Mouse (Mus musculus): ENCODE measurements around the gene Cox6a1. TPM values are rescaled to one million over a fixed set of nuclear protein-coding genes. Genes with fewer than 3 reads are reported as not detected.
"Not testable (repeated sequence)": the region's sequence is repeated elsewhere in the genome, so short reads cannot be mapped to it uniquely, and the experiment has no call there.

Gene Cox6a1
- polyA plus RNA-seq, 1 experiment from 2014 or later = 734 TPM

GRCm38 (mm10) chr5:115317645-115318328 is 31.0 kb downstream of the Cox6a1 start:
- Histone ChIP-seq H3K36me3 (ENCODE audit: control insufficient read depth, insufficient read depth, low read length) (no peaks in the 10 kb centered on the region), H3K9ac (ENCODE audit: low read length) (no peak overlapping the region), H3K9me3 (ENCODE audit: control insufficient read depth, low read length) (no peaks in the 10 kb centered on the region), H3K27me3 (ENCODE audit: control insufficient read depth, insufficient read depth, low read length) (no peaks in the 10 kb centered on the region), H3K27ac (replicated peaks; ENCODE audit: low read depth, low read length) (peak overlapping the region; percentile 94), H3K4me3 (ENCODE audit: low read depth, low read length) (no peak overlapping the region), H3K4me2 (ENCODE audit: low read depth, severe bottlenecking) (peak overlapping the region; percentile 25; the same call in 1 of the 2 replicates), H3K4me1 (ENCODE audit: control insufficient read depth, insufficient read depth, low read length) (peaks cover 34% of the 10 kb centered on the region)
- WGBS = under 1% methylated on average over 10 of the region's 10 CpGs
- DNase-seq (ENCODE audit: low spot score) (peak; percentile 78), ATAC-seq (ENCODE audit: insufficient number of reproducible peaks, low FRiP score, low TSS enrichment, low read depth) (peak; percentile 76)

GRCm38 (mm10) chr5:115316968-115317644 is 31.7 kb downstream of the Cox6a1 start:
- peak overlapping the region; percentile 94 for H3K27ac ChIP-seq (replicated peaks; ENCODE audit: low read depth, low read length)
- H3K4me1 ChIP-seq (ENCODE audit: control insufficient read depth, insufficient read depth, low read length) = peaks cover 34% of the 10 kb centered on the region
- ATAC-seq (ENCODE audit: insufficient number of reproducible peaks, low FRiP score, low TSS enrichment, low read depth) (peak; percentile 63; the same call in 1 of the 2 replicates), DNase-seq (ENCODE audit: low spot score) (peak; percentile 65)
- H3K36me3 ChIP-seq (ENCODE audit: control insufficient read depth, insufficient read depth, low read length) = no peaks in the 10 kb centered on the region
- no peaks in the 10 kb centered on the region for H3K27me3 ChIP-seq (ENCODE audit: control insufficient read depth, insufficient read depth, low read length)
- H3K4me2 ChIP-seq (ENCODE audit: low read depth, severe bottlenecking) = peak overlapping the region; percentile 25; the same call in 1 of the 2 replicates
- H3K9me3 ChIP-seq (ENCODE audit: control insufficient read depth, low read length) = no peaks in the 10 kb centered on the region
- H3K9ac ChIP-seq (ENCODE audit: low read length) = peak overlapping the region; percentile 57
- WGBS = 4% methylated on average over 14 of the region's 14 CpGs
- no peak overlapping the region for H3K4me3 ChIP-seq (ENCODE audit: low read depth, low read length)

GRCm38 (mm10) chr5:115313668-115313943 is 35.2 kb downstream of the Cox6a1 start:
- Histone ChIP-seq H3K9ac (ENCODE audit: low read length) (no peak overlapping the region), H3K9me3 (ENCODE audit: control insufficient read depth, low read length) (no peaks in the 10 kb centered on the region), H3K36me3 (ENCODE audit: control insufficient read depth, insufficient read depth, low read length) (no peaks in the 10 kb centered on the region), H3K4me1 (ENCODE audit: control insufficient read depth, insufficient read depth, low read length) (peaks cover 25% of the 10 kb centered on the region), H3K4me2 (ENCODE audit: low read depth, severe bottlenecking) (no peak overlapping the region), H3K27ac (replicated peaks; ENCODE audit: low read depth, low read length) (no peak overlapping the region), H3K4me3 (ENCODE audit: low read depth, low read length) (no peak overlapping the region), H3K27me3 (ENCODE audit: control insufficient read depth, insufficient read depth, low read length) (no peaks in the 10 kb centered on the region)
- 24% methylated on average over 5 of the region's 5 CpGs for WGBS
- DNase-seq (ENCODE audit: low spot score) (no peak), ATAC-seq (ENCODE audit: insufficient number of reproducible peaks, low FRiP score, low TSS enrichment, low read depth) (no peak)

- no peak overlapping the region for H3K27ac ChIP-seq (replicated peaks; ENCODE audit: low read depth, low read length)
- no peaks in the 10 kb centered on the region for H3K36me3 ChIP-seq (ENCODE audit: control insufficient read depth, insufficient read depth, low read length)
- no peaks in the 10 kb centered on the region for H3K27me3 ChIP-seq (ENCODE audit: control insufficient read depth, insufficient read depth, low read length)
- WGBS = 67% methylated on average over 10 of the region's 10 CpGs
- no peak overlapping the region for H3K4me3 ChIP-seq (ENCODE audit: low read depth, low read length)
- H3K4me2 ChIP-seq (ENCODE audit: low read depth, severe bottlenecking) = no peak overlapping the region
- peaks cover 19% of the 10 kb centered on the region for H3K4me1 ChIP-seq (ENCODE audit: control insufficient read depth, insufficient read depth, low read length)
- DNase-seq (ENCODE audit: low spot score) (no peak), ATAC-seq (ENCODE audit: insufficient number of reproducible peaks, low FRiP score, low TSS enrichment, low read depth) (no peak)
- H3K9me3 ChIP-seq (ENCODE audit: control insufficient read depth, low read length) = no peaks in the 10 kb centered on the region
- H3K9ac ChIP-seq (ENCODE audit: low read length) = no peak overlapping the region
These were observed 35.7 kb downstream of the Cox6a1 start for GRCm38 (mm10) chr5:115312816-115313667.

GRCm38 (mm10) chr5:115312354-115312753 is 36.4 kb downstream of the Cox6a1 start:
- H3K36me3 ChIP-seq (ENCODE audit: control insufficient read depth, insufficient read depth, low read length) = no peaks in the 10 kb centered on the region
- peaks cover 12% of the 10 kb centered on the region for H3K4me1 ChIP-seq (ENCODE audit: control insufficient read depth, insufficient read depth, low read length)
- H3K27me3 ChIP-seq (ENCODE audit: control insufficient read depth, insufficient read depth, low read length) = no peaks in the 10 kb centered on the region
- DNase-seq (ENCODE audit: low spot score) (no peak), ATAC-seq (ENCODE audit: insufficient number of reproducible peaks, low FRiP score, low TSS enrichment, low read depth) (no peak)
- H3K4me3 ChIP-seq (ENCODE audit: low read depth, low read length) = no peak overlapping the region
- H3K9me3 ChIP-seq (ENCODE audit: control insufficient read depth, low read length) = no peaks in the 10 kb centered on the region
- H3K27ac ChIP-seq (replicated peaks; ENCODE audit: low read depth, low read length) = no peak overlapping the region
- no peak overlapping the region for H3K9ac ChIP-seq (ENCODE audit: low read length)
- WGBS = 83% methylated on average over 4 of the region's 4 CpGs
- no peak overlapping the region for H3K4me2 ChIP-seq (ENCODE audit: low read depth, severe bottlenecking)

GRCm38 (mm10) chr5:115302190-115302589 is 46.6 kb downstream of the Cox6a1 start:
- 82% methylated on average over 3 of the region's 7 CpGs for WGBS
- not testable (repeated sequence) for H3K4me2 ChIP-seq (ENCODE audit: low read depth, severe bottlenecking)

GRCm38 (mm10) chr5:115301615-115302014 is 47.2 kb downstream of the Cox6a1 start:
- ATAC-seq (ENCODE audit: insufficient number of reproducible peaks, low FRiP score, low TSS enrichment, low read depth) = no peak
- peaks cover 5% of the 10 kb centered on the region; the same call in 1 of the 2 replicates for H3K36me3 ChIP-seq (ENCODE audit: control insufficient read depth, insufficient read depth, low read length)

More at GRCm38 (mm10) chr5:115302190-115302589, 46.6 kb downstream of the Cox6a1 start:
- not testable (repeated sequence) for H3K9me3 ChIP-seq (ENCODE audit: control insufficient read depth, low read length); H3K9ac ChIP-seq (ENCODE audit: low read length); H3K4me3 ChIP-seq (ENCODE audit: low read depth, low read length); H3K27me3 ChIP-seq (ENCODE audit: control insufficient read depth, insufficient read depth, low read length); H3K4me1 ChIP-seq (ENCODE audit: control insufficient read depth, insufficient read depth, low read length); ATAC-seq (ENCODE audit: insufficient number of reproducible peaks, low FRiP score, low TSS enrichment, low read depth); H3K36me3 ChIP-seq (ENCODE audit: control insufficient read depth, insufficient read depth, low read length); DNase-seq (ENCODE audit: low spot score); H3K27ac ChIP-seq (replicated peaks; ENCODE audit: low read depth, low read length)

More at GRCm38 (mm10) chr5:115301615-115302014, 47.2 kb downstream of the Cox6a1 start:
- Histone ChIP-seq H3K27ac (replicated peaks; ENCODE audit: low read depth, low read length) (peak overlapping the region; percentile 64), H3K4me1 (ENCODE audit: control insufficient read depth, insufficient read depth, low read length) (0 out of 2 replicates have a peak, but pooled peaks cover 7% of the 10 kb centered on the region), H3K9me3 (ENCODE audit: control insufficient read depth, low read length) (no peaks in the 10 kb centered on the region), H3K9ac (ENCODE audit: low read length) (peak overlapping the region; percentile 54; the same call in 1 of the 2 replicates), H3K4me2 (ENCODE audit: low read depth, severe bottlenecking) (peak overlapping the region; percentile 62), H3K27me3 (ENCODE audit: control insufficient read depth, insufficient read depth, low read length) (no peaks in the 10 kb centered on the region), H3K4me3 (ENCODE audit: low read depth, low read length) (peak overlapping the region; percentile 95)
- DNase-seq (ENCODE audit: low spot score) = no peak
- WGBS = 25% methylated on average over 13 of the region's 13 CpGs
